Mouse (Mus musculus) frontal cortex, postnatal 25 days (tissue): ENCODE measurements at regions not wholly inside any gene's neighbourhood (a gene's known extent, or its start where the extent isn't known, plus 50 kb on each side); places are given as distances from the start of the nearest gene placed in this dataset.
A peak's percentile ranks its signal among the peaks of the same experiment; 100 is the strongest.
"Not testable (repeated sequence)": the region's sequence is repeated elsewhere in the genome, so short reads cannot be mapped to it uniquely, and the experiment has no call there.

ENCODE experiments used
- DNase-seq, 2 experiments: peaks; one replicate each; pipeline ENCODE4 v3.0.0; 2022; ENCODE audit warnings: low spot score in 2 of 2

- DNase-seq = not testable (repeated sequence)
Measured at GRCm38 (mm10) chr1:48652545-48652944, 1759.9 kb upstream of the Slc39a10 start.

GRCm38 (mm10) chr1:48651387-48651786 lies 1758.7 kb upstream of the Slc39a10 start:
- no peak for DNase-seq

GRCm38 (mm10) chr1:48617156-48617555 lies 1724.5 kb upstream of the Slc39a10 start:
- DNase-seq = no peak

- peak in 1 of 2 experiments; percentile 7 for DNase-seq
Measured at GRCm38 (mm10) chr1:48609026-48609425, 1716.4 kb upstream of the Slc39a10 start.
